Mouse (Mus musculus): ENCODE measurements around the gene Slc4a10.
"Not testable (repeated sequence)": the region's sequence is repeated elsewhere in the genome, so short reads cannot be mapped to it uniquely, and the experiment has no call there.

The Slc4a10 gene

DNA sequence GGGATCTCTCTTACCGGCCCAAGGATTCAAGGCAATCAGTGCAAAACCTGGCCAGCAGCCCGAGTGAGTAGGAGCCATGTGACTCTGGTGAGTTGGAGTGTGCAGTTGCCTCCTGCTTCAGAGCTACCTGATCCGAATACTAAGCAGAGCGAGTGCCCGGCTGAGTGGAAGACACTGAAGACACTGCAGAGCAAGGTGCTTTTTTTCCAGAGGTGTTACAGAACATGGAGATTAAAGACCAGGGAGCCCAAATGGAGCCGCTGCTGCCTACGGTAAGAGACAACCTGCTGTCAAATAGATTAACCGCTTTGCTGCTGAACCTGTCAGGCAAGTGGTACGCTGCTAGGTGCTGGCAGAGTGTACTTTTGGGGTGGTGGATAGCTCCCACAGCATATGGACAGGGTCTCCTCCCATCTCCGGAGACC, at the start of gene Slc4a10:
Gene Slc4a10 (plus strand): TSS at position 42 of the 425 bp plus-strand sequence.
- DNase-seq (ENCODE audit: extremely low read depth, low read depth), result no peak

DNA sequence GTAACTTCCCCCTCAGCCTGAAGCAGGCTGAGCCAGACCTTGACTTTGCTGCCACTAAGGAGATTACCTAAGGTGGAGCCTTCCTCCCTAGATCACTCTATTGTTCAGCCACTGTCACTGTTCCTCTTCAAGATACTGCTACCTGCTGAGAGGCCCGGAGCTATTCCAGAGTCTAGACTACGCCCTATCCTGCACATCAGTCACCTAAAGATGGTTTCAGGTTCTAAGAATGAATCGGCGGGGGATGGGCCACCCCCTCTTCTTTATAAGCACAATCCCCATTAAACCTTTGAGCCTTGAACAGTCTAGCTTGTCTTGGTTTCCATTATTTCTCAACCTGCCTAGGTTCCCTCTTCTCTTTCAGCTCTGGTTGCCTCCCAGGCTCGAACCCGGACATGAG, 45.0 kb upstream of the Slc4a10 start:
- not testable (repeated sequence) for DNase-seq (ENCODE audit: extremely low read depth, low read depth)

DNA sequence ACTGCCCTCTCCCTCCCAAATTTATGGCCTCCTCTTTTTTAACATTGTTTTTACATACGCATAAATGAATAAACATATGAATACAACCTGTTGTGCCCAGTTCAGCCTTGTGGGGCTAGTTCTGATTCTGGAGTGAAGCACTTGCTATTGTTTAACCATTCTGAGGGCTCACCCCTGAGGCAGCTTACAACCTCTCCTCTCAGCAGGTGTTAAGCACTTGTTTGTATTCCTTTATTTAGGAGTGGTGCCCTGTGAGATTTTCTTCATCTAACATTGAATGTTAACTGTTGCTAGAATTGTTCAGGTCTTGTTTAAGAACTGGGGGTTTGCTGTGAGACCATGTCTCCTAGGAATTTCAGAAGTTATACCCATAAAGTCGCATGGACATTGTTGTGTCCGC, 28.1 kb upstream of the Slc4a10 start:
- no peak for DNase-seq (ENCODE audit: extremely low read depth, low read depth)

DNA sequence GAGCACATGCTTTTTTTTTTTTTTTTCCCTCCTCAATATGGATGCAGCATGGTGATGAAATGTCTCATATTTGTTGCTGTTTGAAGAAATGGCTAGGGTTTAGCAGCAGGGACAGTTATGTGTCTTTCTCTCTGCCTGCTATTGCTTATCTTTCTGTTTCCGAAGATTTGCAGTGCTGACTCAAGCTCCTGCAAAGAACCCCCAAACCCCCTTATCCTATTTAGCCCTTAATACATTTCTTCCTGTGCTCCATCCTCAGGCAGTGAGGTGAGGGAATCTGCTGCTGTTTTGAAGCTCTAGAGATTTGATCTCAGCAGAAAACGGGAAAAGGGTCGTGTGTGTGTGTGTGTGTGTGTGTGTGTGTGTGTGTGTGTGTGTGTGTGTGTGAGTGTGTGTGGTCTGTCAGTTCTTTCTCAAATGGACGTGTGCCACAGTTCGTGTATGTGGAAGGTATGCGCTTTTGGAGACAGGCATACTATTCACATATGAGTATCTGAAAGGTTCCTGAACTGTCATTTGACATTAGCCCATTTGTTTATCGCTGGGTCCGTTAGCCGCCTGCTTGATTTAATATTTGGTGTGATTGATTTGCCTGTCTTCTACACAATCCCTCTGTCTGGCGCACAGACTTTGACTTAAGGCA, 720 bp downstream of the Slc4a10 start:
- DNase-seq (ENCODE audit: extremely low read depth, low read depth), result no peak

DNA sequence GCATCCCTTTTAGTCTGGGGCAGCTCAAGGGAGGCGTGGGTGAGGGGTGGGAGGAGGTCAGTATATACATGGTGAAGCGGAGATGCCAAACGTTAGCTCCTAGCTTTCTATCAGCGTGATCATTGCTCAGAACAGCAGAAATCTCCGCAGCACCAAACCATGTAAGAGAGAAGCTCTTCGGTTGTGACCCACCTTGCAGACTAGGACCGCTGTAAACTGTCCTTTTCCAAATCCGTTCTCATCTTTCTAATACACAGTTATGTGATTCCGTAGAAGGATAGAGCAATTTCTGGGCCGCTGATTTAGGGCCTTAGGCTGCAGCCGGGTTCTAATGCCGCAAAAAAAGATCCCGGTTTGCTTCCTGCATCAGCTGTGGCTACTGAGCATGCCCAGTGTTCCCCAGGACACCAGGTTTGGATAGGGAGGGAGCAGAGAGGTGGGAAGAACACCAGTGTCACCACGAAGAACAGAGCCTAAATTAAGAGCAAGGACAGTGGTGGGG, 1.3 kb downstream of the Slc4a10 start:
- no peak for DNase-seq (ENCODE audit: extremely low read depth, low read depth)

DNA sequence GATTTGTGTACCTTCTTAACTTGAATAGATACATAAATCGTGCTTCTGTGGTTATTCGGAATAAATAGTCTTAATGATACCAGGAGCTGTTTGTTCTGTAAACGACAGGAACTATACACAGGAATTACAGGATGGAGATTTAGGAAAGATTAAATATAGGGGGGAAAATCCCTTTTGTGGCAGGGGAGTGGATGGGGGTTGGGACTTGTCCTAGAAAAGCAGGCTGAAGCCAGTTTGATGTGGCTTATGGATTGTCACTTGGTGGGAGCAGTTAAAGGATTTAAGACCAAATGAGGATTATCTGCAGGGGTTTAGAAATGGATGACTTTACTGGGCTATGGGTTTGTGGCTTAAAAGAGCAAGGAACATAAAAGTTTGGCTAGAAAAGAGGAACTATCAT, 1.9 kb downstream of the Slc4a10 start:
- no peak for DNase-seq (ENCODE audit: extremely low read depth, low read depth)

DNA sequence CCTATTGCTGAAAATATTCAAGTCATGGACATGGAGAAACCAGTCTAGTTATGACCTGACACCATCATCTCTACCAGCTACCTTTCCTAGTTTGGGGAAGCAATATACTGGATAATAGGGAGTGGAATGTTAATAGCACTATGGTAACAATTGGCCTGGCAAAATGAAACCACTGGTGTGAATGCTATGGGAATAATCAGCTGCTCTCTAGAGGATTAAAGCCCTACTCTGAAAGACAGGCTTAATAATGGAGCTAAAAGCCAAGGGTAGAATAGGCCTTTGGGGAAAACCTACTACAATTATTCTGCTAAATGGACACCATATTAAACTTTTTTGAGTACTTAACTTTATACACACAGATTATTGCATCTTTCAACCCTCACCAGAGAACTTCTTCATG, 30.2 kb downstream of the Slc4a10 start:
- no peak for DNase-seq (ENCODE audit: extremely low read depth, low read depth)

DNA sequence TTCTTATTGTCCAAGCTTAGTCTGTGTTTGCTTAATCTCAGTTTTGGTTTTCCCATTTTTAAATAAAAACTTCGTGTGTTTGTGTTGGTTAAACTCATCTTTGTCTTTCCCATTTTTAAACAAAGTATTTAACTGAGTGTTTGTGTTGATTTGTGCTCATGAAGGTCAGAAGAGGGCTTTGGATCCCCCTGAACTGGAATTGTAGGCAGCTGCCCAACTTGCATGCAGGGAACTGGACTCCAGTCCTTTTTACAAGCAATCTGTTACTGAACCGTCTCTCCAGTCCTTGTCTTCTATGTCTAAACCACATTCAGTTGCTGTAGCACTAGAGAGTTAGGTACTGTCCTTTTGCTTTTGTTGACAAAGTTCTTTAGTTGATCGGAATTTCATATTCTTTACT, 41.3 kb downstream of the Slc4a10 start:
- DNase-seq (ENCODE audit: extremely low read depth, low read depth), result no peak

DNA sequence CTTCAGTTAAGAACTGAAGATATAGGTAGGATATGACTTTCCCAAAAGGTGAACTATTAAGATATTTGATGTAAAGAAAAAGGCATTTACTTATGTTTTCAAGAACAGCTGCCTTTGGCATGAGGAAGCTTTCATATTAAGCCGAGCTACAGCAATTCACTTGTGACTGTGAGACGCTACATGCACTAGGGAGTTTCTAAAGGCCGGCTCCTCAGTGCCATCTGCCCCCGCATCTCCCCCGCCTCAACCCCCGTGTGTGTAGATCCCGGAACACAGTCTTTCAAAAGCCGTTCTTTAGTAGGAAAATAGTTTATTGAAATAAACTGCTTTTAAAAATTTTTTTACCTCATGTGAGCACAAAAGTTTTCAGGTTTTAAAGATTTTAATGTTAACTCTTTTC, 42.5 kb downstream of the Slc4a10 start:
- DNase-seq (ENCODE audit: extremely low read depth, low read depth), result no peak

DNA sequence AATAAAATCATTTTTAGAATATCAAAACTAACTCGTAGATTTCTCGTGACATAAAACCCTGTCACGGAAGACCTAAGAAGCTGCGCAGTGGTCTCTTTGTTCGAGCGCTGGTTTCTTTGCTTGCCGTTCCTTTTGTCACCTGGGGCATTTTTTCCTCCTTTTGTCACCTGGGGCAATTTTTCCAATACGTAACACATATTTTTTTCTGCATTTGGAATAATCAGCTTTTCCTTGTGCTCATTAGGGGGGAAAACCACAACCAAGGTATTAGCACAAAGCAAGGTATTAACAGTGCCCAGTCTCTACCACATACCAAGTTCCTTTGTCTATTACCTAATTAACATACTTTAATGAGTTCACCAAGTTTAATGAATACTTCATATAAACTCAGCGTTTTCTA, 42.9 kb downstream of the Slc4a10 start:
- DNase-seq (ENCODE audit: extremely low read depth, low read depth), result no peak

DNA sequence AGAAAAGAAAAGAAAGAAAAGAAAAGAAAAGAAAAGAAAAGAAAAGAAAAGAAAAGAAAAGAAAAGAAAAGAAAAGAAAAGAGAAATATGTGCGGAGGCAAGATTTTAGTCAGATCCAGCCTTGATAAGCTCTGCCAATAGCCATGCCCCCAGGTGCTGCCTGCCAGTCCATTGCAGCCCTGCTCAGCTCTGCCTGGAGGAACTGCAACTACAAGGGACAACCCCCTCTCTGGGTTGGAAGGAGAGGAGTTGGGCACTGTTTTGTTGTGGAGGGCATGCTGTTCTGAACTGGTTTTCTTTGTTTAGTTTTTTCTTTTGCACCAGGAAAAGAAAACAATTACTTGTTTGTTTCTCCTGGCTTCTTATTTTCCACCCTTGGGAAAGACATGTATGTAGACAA, 54.3 kb downstream of the Slc4a10 start:
- no peak for DNase-seq (ENCODE audit: extremely low read depth, low read depth)

DNA sequence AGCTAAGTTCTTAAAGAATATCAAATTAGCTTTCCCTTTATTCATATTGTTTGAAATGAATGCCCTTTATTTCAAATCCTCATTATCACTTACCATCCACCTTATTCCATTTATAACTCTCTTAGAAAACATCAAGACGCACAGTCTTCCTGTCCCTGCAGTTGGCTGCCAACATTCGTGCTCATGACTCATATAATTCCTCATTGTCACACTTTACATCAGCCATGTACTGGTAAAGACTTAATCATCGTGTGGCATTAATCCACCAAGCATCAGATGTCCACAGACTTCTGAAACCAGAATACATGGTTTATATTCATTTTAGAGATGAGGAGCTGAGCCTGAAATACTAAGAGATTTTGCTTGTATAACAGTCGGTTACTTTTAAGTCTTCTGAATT, 69.1 kb downstream of the Slc4a10 start:
- no peak for DNase-seq (ENCODE audit: extremely low read depth, low read depth)

DNA sequence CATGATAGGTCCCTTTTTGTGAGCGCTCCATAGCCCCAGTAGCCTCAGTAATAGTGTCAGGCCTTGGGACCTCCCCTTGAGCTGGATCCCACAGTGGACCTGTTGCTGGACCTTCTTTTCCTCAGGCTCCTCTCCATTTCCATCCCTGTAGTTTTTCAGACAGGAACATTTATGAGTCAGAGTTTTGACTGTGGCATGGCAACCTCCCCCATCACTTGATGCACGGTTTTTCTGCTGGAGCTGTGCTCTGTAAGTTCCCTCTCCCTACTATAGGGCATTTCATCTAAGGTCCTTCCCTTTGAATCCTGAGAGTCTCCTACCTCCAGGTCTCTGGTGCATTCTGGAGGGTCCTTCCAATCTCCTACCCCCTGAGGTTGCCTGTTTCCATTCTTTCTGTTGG, 83.7 kb downstream of the Slc4a10 start:
- no peak for DNase-seq (ENCODE audit: extremely low read depth, low read depth)

DNA sequence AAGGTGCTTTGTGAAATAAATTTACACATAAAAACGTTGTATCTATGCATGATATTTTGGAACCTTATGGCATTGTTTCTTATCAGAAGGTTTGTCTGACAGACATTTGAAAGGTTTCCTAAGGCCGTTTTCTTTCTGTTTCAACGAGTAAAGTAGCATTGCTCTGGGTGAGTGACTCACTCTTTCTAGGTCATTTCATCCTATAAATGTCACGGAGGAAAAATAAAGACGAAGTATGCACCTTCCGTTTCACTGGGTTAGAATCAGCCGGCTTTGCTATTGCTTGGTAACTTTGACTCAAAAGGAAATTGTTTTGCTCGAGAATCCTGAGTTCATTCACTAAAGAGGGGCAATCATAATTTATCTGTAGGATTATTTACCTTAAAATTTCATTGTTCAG, 88.6 kb downstream of the Slc4a10 start:
- no peak for DNase-seq (ENCODE audit: extremely low read depth, low read depth)

DNA sequence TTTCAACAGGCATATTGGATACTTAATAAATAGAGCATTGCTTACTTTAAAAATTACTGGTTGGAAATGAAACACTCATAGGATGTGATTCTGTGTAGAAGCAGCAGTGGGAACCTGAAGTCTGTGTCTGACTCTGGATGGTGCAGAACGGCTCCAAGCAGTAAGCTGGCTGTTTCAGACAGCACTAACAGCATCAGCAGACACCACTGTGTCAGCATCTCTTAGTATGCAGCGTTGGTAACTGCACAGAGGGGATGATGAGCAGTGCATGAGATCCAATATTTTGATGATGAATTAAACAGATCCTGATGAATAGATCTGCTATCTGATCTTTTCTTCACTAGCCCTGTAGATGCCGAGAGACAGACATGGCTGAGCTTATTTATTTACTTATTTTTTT, 101.4 kb downstream of the Slc4a10 start:
- no peak for DNase-seq (ENCODE audit: extremely low read depth, low read depth)

DNA sequence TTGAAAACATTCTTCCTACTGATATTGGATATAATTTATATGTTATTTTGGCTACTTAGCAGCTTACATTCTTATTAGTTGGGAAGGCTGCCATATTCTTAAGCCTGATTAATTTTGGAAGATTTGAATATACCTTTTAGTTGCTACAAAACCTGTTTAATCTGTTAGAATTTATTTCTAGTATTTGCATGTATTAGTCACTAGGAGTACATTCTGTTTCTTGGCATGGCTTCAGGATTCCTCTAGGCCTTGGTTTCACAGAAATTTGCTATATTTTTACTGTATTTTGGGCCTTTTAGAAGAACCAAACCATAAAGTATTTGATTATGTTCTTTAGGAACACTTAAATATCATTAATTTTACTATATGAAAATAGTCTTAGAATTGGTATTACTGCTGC, 103.2 kb downstream of the Slc4a10 start:
- DNase-seq (ENCODE audit: extremely low read depth, low read depth), result no peak

DNA sequence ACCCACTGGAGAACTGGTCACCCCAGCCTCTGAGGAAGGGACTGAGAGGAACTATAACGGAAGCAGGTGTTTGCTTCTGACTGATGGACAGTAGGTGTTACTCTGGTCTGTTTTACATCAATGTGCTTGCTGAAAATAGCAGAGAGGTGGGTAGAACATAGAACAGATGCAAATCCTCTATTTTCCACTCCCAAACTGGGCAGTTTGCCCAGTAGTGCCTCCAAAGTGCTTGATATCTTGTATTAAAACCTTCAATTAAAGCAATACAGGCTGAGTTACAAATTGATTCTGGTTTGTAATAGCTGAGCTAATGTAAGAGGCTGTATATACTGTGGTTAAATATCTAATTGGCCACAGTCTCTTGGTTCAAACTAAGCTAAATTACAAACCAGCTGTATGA, 104.6 kb downstream of the Slc4a10 start:
- no peak for DNase-seq (ENCODE audit: extremely low read depth, low read depth)

DNA sequence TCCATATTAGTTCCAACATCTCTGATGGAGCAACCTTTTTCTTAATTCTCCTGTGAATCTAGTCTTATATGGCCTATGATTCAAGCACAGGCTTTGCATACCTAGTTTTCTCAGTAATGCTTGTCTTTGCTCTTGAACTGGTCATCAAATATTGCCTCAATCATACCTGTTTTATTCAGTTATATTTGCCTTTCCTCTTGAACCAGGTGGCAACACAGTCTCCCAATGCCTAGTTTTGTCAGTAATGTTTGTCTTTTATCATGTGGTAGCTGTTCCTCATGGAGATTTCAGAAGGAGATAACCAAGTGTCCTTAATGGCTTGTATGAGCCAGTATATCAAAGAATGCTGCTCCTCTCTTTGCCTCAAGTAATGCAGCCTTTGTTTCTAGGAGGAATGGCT, 163.8 kb downstream of the Slc4a10 start:
- DNase-seq (ENCODE audit: extremely low read depth, low read depth), result no peak

DNA sequence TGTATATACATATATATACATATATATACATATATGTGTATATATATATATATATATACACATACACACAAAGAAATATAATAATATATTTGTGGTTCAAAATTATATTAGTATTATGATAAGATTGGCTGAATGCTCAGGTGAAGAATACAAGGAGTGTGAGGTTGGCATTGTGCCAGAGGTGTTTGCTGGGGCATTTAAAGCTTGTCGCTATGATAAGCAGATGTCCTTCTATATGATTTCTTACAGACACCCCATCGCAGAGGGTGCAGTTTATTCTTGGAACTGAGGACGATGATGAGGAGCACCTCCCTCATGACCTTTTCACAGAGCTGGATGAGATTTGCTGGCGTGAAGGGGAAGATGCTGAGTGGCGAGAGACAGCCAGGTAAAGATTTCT, 164.8 kb downstream of the Slc4a10 start:
- no peak for DNase-seq (ENCODE audit: extremely low read depth, low read depth)

DNA sequence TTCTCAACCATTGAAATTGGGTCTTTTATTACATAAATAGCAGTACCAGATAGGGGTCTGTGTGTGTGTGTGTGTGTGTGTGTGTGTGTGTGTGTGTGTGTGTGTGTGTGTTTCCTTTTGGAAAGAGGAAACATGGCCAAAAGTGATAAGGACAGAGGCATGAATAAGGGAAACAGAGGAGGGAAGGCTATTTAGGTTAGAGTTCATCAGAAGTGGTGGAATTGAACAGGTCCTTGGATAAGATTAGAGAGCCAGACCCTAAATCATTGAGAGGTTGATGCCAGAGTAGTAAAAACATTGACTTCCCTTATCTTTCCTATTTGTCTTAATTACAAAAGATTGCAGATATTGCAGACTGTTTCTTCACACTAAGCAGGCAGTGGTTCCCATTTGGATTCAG, 181.3 kb downstream of the Slc4a10 start:
- DNase-seq (ENCODE audit: extremely low read depth, low read depth), result peak; percentile 49

DNA sequence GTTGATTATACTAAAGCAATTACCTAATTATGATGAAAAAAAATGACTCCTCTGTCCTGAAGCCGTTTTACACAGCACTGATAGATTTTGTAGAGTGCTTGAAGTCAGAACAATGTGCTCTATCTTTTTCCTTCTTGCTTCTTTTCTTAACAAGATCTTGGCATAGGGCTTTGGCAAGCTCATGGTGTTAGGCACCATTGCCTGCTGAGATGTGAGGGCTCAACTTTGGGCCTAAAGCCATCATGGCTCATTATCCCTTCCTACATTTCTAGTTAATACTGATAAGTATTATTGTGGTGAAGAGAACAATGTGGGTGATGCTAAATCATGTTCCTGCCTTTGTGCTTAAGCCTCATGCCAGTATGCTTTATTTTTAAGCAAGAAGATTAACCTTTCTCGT, 185.0 kb downstream of the Slc4a10 start:
- no peak for DNase-seq (ENCODE audit: extremely low read depth, low read depth)

DNA sequence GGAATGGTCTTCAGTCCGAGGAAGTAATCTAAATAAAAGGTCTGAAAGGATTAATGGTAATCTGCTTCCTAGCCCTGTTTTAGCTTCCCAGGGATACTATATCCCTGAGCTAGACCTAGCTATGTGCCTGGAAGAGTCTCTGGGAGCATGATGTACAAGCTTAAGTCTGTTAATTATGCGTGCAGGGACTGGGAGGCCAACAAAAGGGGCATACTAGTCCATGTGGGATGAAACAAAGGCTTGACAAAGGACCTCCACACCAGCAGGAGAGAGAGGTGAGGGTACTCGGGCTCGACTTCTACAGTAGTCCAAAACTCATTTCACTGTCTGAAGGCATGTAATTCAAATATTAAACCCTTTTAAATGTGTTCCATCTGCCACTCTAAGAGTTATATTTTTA, 197.9 kb downstream of the Slc4a10 start:
- no peak for DNase-seq (ENCODE audit: extremely low read depth, low read depth)

DNA sequence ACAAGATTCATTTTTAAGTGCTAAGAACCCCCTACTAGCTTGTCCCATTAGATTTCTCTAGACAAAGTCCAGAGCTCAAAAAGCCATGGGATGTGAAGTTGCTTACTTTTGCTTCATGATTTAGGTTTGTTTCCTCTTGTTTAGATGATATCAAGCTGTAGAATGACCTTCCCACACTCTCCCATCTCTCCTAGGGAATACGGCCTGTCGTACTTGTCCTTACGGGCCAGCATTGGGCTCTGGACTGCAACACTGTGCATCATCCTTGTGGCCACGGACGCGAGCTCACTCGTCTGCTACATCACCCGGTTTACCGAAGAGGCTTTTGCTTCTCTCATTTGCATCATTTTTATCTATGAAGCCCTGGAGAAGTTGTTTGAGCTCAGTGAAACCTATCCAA, 222.2 kb downstream of the Slc4a10 start:
- DNase-seq (ENCODE audit: extremely low read depth, low read depth), result no peak

DNA sequence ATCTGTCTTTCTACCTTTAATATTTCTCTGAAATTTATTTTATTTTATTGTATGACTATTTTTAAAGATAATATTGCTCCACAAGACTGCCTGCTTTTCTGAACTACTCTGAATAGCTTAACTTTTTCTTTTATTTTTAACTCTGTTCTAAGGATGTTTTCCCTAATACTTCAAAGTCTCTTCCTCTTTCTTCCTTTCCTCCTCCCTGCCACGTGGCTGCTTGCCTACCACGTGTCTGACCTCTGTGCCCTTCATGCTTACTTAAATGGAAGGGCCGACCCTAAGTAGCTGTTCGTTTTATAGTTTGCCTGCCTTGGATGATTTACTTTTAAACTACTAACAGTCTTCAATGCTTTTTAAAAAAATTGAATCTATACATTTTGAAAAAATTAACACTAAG, 225.6 kb downstream of the Slc4a10 start:
- no peak for DNase-seq (ENCODE audit: extremely low read depth, low read depth)

All from MEL-GATA-1-ER (cell line).